Mouse (Mus musculus): ENCODE measurements around the gene S1pr2. TPM values are rescaled to one million over a fixed set of nuclear protein-coding genes. Genes with fewer than 3 reads are reported as not detected.

Gene S1pr2
- 24.3 and 24.4 TPM in 2 replicates for polyA plus RNA-seq (2015; fragmentation: Nextera tagmentation; extraction: Ambion mirVana)

DNA sequence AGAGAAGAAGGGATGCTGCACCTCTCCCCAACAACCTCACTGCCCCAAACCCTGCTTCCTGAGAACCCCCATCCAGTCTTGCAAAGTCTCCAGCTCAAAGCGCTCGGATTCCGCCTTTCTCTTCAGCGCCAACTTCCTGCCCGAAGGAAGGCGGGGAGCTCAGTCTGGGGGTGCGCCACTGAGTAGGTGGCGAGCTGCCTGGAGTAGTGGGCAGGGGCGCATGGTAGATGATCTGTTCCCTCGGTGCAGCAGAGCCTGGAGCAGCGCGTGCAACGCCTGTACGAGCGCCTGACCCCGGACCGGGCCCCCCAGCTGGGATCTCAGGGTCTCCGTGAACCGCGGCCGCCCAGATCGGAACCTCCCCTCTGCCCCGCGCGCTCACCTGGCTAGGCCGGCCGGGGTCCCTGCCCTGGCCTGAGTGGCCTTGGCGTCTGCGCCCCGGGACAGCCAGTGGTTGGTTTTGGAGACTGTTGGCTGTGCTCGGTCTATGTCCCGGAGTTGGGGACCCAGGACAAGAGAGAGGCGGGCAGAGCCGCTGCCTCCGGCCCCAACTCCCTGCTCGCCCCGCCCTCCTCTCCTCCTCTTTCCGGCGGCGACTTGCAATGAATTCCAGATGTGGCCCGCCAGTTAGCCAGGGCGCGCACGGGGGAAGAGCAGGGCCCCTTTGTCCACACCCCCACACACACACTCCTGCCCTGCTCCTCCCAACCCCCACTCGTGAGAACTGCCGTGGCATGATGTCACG is at the start of gene S1pr2:
TSS of gene S1pr2 (minus strand) at position 566 of the 745 bp plus-strand sequence.
- H3K9me3 ChIP-seq (ENCODE audit: control insufficient read depth, low read length): no peaks in the 10 kb centered on the region
- WGBS: under 1% methylated on average over 45 of the region's 47 CpGs
- ATAC-seq: peak; percentile 81

DNA sequence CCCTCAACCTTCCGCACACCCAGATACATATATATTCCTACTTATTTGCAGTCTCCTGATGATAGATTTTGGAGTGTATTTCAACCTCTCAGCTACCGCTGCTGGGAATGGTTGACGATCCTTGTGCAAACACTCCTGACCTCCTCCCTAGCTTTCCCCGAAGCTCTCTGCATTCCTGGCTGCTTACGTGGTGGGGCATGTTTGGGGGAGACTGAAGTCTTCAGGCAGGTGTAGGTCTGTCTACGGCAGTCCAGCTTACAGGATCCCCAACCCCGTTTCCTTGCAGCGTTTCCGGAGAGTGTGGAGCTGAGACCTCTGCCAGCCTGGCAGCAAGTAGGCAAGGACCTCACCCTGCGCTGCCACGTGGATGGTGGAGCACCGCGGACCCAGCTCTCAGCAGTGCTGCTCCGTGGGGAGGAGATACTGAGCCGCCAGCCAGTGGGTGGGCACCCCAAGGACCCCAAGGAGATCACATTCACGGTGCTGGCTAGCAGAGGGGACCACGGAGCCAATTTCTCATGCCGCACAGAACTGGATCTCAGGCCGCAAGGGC is 48.8 kb upstream of the S1pr2 start:
- WGBS: 53% methylated on average over 19 of the region's 19 CpGs
- no peak overlapping the region for H3K4me2 ChIP-seq (ENCODE audit: low read depth, low read length)
- peaks cover 7% of the 10 kb centered on the region for H3K27me3 ChIP-seq (replicated peaks; ENCODE audit: control insufficient read depth, insufficient read depth, low read length)
- H3K27ac ChIP-seq (ENCODE audit: low read length): no peak overlapping the region
- no peak overlapping the region for H3K9ac ChIP-seq (ENCODE audit: low read depth, low read length)
- no peak overlapping the region for H3K4me3 ChIP-seq (ENCODE audit: low read length)
- no peaks in the 10 kb centered on the region for H3K36me3 ChIP-seq (ENCODE audit: control insufficient read depth, insufficient read depth, low read length)
- H3K4me1 ChIP-seq (ENCODE audit: control insufficient read depth, insufficient read depth, low read length): peaks cover 14% of the 10 kb centered on the region
- ATAC-seq: no peak
- H3K9me3 ChIP-seq (ENCODE audit: control insufficient read depth, low read length): no peaks in the 10 kb centered on the region

More for the DNA sequence above, at the start of gene S1pr2:
- H3K27me3 ChIP-seq (replicated peaks; ENCODE audit: control insufficient read depth, insufficient read depth, low read length): no peaks in the 10 kb centered on the region
- H3K9ac ChIP-seq (ENCODE audit: low read depth, low read length): peak within 1 kb of the TSS; percentile 87
- peaks cover 43% of the 10 kb centered on the region for H3K4me1 ChIP-seq (ENCODE audit: control insufficient read depth, insufficient read depth, low read length)
- peak within 1 kb of the TSS; percentile 90 for H3K27ac ChIP-seq (ENCODE audit: low read length)
- peak within 1 kb of the TSS; percentile 80 for H3K4me3 ChIP-seq (ENCODE audit: low read length)
- H3K4me2 ChIP-seq (ENCODE audit: low read depth, low read length): peak within 1 kb of the TSS; percentile 87
- H3K36me3 ChIP-seq (ENCODE audit: control insufficient read depth, insufficient read depth, low read length): no peaks in the 10 kb centered on the region

- no peaks in the 10 kb centered on the region; the same call in none of the 2 replicates for H3K27me3 ChIP-seq (replicated peaks; ENCODE audit: control insufficient read depth, insufficient read depth, low read length)
- H3K9ac ChIP-seq (ENCODE audit: low read depth, low read length): no peak overlapping the region
- H3K4me3 ChIP-seq (ENCODE audit: low read length): no peak overlapping the region
- no peak overlapping the region for H3K27ac ChIP-seq (ENCODE audit: low read length)
- no peak for ATAC-seq
- no peaks in the 10 kb centered on the region for H3K9me3 ChIP-seq (ENCODE audit: control insufficient read depth, low read length)
- 79% methylated on average over 1 of the region's 1 CpGs for WGBS
- no peaks in the 10 kb centered on the region for H3K36me3 ChIP-seq (ENCODE audit: control insufficient read depth, insufficient read depth, low read length)
- no peaks in the 10 kb centered on the region for H3K4me1 ChIP-seq (ENCODE audit: control insufficient read depth, insufficient read depth, low read length)
- H3K4me2 ChIP-seq (ENCODE audit: low read depth, low read length): no peak overlapping the region
These were observed 46.1 kb upstream of the S1pr2 start for GRCm38 (mm10) chr9:21022726-21023125.

DNA sequence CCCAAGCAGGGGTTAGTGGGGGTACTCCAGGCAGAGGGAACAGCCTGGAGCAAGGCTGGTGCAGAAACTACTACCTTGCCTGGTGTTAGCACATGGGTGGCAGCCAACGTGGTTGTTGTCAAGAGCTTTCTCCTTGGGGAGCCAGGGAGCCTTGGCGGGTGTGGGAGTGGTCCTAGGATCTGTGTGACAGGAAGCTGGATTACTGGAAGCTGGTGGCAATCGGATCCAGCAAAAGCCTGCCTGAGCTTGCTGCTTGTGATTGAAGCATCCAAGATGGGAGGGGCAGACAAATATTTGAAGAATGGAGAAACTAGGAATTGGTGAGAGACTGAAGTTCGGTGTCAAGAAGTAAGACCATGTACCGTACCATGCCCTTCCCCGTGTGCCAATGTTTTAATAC is 45.7 kb upstream of the S1pr2 start:
- no peak overlapping the region for H3K4me3 ChIP-seq (ENCODE audit: low read length)
- ATAC-seq: no peak
- no peak overlapping the region for H3K9ac ChIP-seq (ENCODE audit: low read depth, low read length)
- no peaks in the 10 kb centered on the region for H3K36me3 ChIP-seq (ENCODE audit: control insufficient read depth, insufficient read depth, low read length)
- H3K27me3 ChIP-seq (replicated peaks; ENCODE audit: control insufficient read depth, insufficient read depth, low read length): no peaks in the 10 kb centered on the region
- no peak overlapping the region for H3K27ac ChIP-seq (ENCODE audit: low read length)
- no peaks in the 10 kb centered on the region for H3K4me1 ChIP-seq (ENCODE audit: control insufficient read depth, insufficient read depth, low read length)
- no peaks in the 10 kb centered on the region for H3K9me3 ChIP-seq (ENCODE audit: control insufficient read depth, low read length)
- 53% methylated on average over 6 of the region's 6 CpGs for WGBS
- no peak overlapping the region for H3K4me2 ChIP-seq (ENCODE audit: low read depth, low read length)

GRCm38 (mm10) chr9:21021363-21021762 is 44.8 kb upstream of the S1pr2 start:
- Histone ChIP-seq H3K27ac (ENCODE audit: low read length) (no peak overlapping the region), H3K4me1 (ENCODE audit: control insufficient read depth, insufficient read depth, low read length) (peaks cover 4% of the 10 kb centered on the region), H3K4me2 (ENCODE audit: low read depth, low read length) (no peak overlapping the region), H3K36me3 (ENCODE audit: control insufficient read depth, insufficient read depth, low read length) (no peaks in the 10 kb centered on the region), H3K4me3 (ENCODE audit: low read length) (no peak overlapping the region), H3K9me3 (ENCODE audit: control insufficient read depth, low read length) (no peaks in the 10 kb centered on the region), H3K27me3 (replicated peaks; ENCODE audit: control insufficient read depth, insufficient read depth, low read length) (no peaks in the 10 kb centered on the region; the same call in 1 of the 2 replicates), H3K9ac (ENCODE audit: low read depth, low read length) (no peak overlapping the region)
- WGBS: 84% methylated on average over 3 of the region's 3 CpGs
- ATAC-seq: no peak

DNA sequence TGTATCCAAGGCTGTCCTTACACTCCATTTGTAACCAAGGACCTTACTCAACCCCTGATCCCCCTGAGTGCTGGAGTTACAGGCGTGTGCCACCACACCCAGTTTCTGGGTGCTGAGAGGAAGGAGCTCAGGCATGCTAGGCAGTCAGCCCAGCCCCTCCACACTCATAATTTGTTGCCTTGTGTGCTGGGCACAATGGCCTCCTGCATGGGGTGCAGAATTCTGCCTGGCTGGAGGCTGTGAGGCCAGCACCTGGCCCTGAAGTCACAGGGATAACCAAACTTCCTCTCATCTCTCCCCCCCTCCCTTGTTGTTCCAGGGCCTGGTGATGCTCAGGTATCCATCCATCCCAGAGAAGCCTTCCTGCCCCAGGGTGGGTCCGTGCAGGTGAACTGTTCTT is 42.0 kb upstream of the S1pr2 start:
- peaks cover 7% of the 10 kb centered on the region; the same call in 1 of the 2 replicates for H3K27me3 ChIP-seq (replicated peaks; ENCODE audit: control insufficient read depth, insufficient read depth, low read length)
- no peaks in the 10 kb centered on the region for H3K9me3 ChIP-seq (ENCODE audit: control insufficient read depth, low read length)
- no peak overlapping the region for H3K27ac ChIP-seq (ENCODE audit: low read length)
- no peaks in the 10 kb centered on the region for H3K36me3 ChIP-seq (ENCODE audit: control insufficient read depth, insufficient read depth, low read length)
- H3K4me1 ChIP-seq (ENCODE audit: control insufficient read depth, insufficient read depth, low read length): peaks cover 21% of the 10 kb centered on the region
- no peak overlapping the region for H3K4me2 ChIP-seq (ENCODE audit: low read depth, low read length)
- no peak for ATAC-seq
- 75% methylated on average over 2 of the region's 2 CpGs for WGBS
- no peak overlapping the region for H3K4me3 ChIP-seq (ENCODE audit: low read length)
- no peak overlapping the region for H3K9ac ChIP-seq (ENCODE audit: low read depth, low read length)

- Histone ChIP-seq H3K9me3 (ENCODE audit: control insufficient read depth, low read length) (no peaks in the 10 kb centered on the region), H3K9ac (ENCODE audit: low read depth, low read length) (no peak overlapping the region), H3K4me1 (ENCODE audit: control insufficient read depth, insufficient read depth, low read length) (peaks cover 24% of the 10 kb centered on the region), H3K27me3 (replicated peaks; ENCODE audit: control insufficient read depth, insufficient read depth, low read length) (peaks cover 7% of the 10 kb centered on the region; the same call in 1 of the 2 replicates), H3K4me3 (ENCODE audit: low read length) (peak overlapping the region; percentile 53), H3K27ac (ENCODE audit: low read length) (no peak overlapping the region), H3K4me2 (ENCODE audit: low read depth, low read length) (peak overlapping the region; percentile 71; the same call in 1 of the 2 replicates), H3K36me3 (ENCODE audit: control insufficient read depth, insufficient read depth, low read length) (no peaks in the 10 kb centered on the region)
- WGBS: 35% methylated on average over 4 of the region's 4 CpGs
- no peak for ATAC-seq
These were observed 40.6 kb upstream of the S1pr2 start for GRCm38 (mm10) chr9:21017177-21017575.

- peak overlapping the region; percentile 65; the same call in 1 of the 2 replicates for H3K9ac ChIP-seq (ENCODE audit: low read depth, low read length)
- H3K4me3 ChIP-seq (ENCODE audit: low read length): peak overlapping the region; percentile 53
- ATAC-seq: no peak; the same call in 1 of the 2 replicates
- peaks cover 7% of the 10 kb centered on the region; the same call in 1 of the 2 replicates for H3K27me3 ChIP-seq (replicated peaks; ENCODE audit: control insufficient read depth, insufficient read depth, low read length)
- no peaks in the 10 kb centered on the region for H3K9me3 ChIP-seq (ENCODE audit: control insufficient read depth, low read length)
- peaks cover 24% of the 10 kb centered on the region for H3K4me1 ChIP-seq (ENCODE audit: control insufficient read depth, insufficient read depth, low read length)
- WGBS: 8% methylated on average over 17 of the region's 17 CpGs
- no peak overlapping the region; the same call in 1 of the 2 replicates for H3K27ac ChIP-seq (ENCODE audit: low read length)
- H3K4me2 ChIP-seq (ENCODE audit: low read depth, low read length): peak overlapping the region; percentile 71
- no peaks in the 10 kb centered on the region for H3K36me3 ChIP-seq (ENCODE audit: control insufficient read depth, insufficient read depth, low read length)
These were observed 40.0 kb upstream of the S1pr2 start for GRCm38 (mm10) chr9:21016331-21017176.

Data from intestine, embryonic 16.5 days (tissue).